Mouse (Mus musculus) small intestine, adult 2 months (tissue): ENCODE results near the gene Tlr6. TPM values are rescaled to one million over a fixed set of nuclear protein-coding genes. Genes with fewer than 3 reads are reported as not detected.

Experiments
- H3K27ac ChIP-seq: fragments of 200-500 bp; 2 replicates; pipeline ENCODE4 v1.5.1; 2012; ENCODE audit warnings: low read depth, low read length, control low read depth, inconsistent platforms; ENCODE audit not compliant: insufficient read depth
- H3K27me3 ChIP-seq: fragments of 200-500 bp; 2 replicates; pipeline ENCODE4 v1.6.1; 2012; ENCODE audit warnings: mild to moderate bottlenecking, moderate library complexity, low read length, inconsistent platforms; ENCODE audit not compliant: control insufficient read depth, insufficient read depth
- H3K36me3 ChIP-seq: fragments of 200-500 bp; 2 replicates; pipeline ENCODE4 v1.6.1; 2012; ENCODE audit warnings: mild to moderate bottlenecking, low read length, control low read depth, inconsistent platforms; ENCODE audit not compliant: control insufficient read depth, insufficient read depth
- H3K4me1 ChIP-seq: fragments of 200-500 bp; 2 replicates; pipeline ENCODE4 v1.6.1; 2012; ENCODE audit warnings: low read length, inconsistent platforms, mixed read lengths; ENCODE audit not compliant: control insufficient read depth, insufficient read depth, insufficient read length
- H3K4me3 ChIP-seq: fragments of 200-500 bp; 2 replicates; pipeline ENCODE4 v1.5.1; 2012; ENCODE audit warnings: low read depth, mild to moderate bottlenecking, control low read depth, inconsistent platforms, low read length, moderate library complexity
- CTCF ChIP-seq: fragments of 200-500 bp; IDR thresholded peaks from 2 replicates; pipeline ENCODE4 v1.5.1; 2012; ENCODE audit warnings: low read depth, mild to moderate bottlenecking, control low read depth, inconsistent platforms, low read length, moderate library complexity, mixed read lengths; ENCODE audit not compliant: insufficient replicate concordance, insufficient read length; ENCODE audit errors: extremely low read depth
- POLR2A ChIP-seq: fragments of 200-500 bp; IDR thresholded peaks from 2 replicates; pipeline ENCODE4 v1.6.1; 2012; ENCODE audit warnings: low read depth, mild to moderate bottlenecking, control low read depth, inconsistent platforms, low read length, moderate library complexity
- WGBS: fragments of 180-500 bp; shearing (Covaris S2); methylation state at CpG from one replicate; pipeline ENCODE4 v1.1.7; 2018; 5-methylcytosine and 5-hydroxymethylcytosine counted together
- polyA plus RNA-seq: library from polyadenylated mRNA; depleted of rRNA; stranded (reverse); fragments of >200 nt; gene quantifications from 2 replicates; pipeline ENCODE4 v1.2.3, GENCODE M21; 2012

Gene Tlr6
- polyA plus RNA-seq, 1 experiment, result 0.28 TPM

- Histone ChIP-seq H3K27me3 (no peaks in the 10 kb centered on the region), H3K4me3 (no peak overlapping the region), H3K4me1 (no peaks in the 10 kb centered on the region), H3K27ac (no peak overlapping the region), H3K36me3 (no peaks in the 10 kb centered on the region)
- WGBS, result 65% methylated on average over 5 of the region's 5 CpGs
- TF ChIP-seq CTCF (no peak), POLR2A (no peak)
These were observed 3.4 kb upstream of the Tlr6 start for GRCm38 (mm10) chr5:64963271-64963670.

DNA sequence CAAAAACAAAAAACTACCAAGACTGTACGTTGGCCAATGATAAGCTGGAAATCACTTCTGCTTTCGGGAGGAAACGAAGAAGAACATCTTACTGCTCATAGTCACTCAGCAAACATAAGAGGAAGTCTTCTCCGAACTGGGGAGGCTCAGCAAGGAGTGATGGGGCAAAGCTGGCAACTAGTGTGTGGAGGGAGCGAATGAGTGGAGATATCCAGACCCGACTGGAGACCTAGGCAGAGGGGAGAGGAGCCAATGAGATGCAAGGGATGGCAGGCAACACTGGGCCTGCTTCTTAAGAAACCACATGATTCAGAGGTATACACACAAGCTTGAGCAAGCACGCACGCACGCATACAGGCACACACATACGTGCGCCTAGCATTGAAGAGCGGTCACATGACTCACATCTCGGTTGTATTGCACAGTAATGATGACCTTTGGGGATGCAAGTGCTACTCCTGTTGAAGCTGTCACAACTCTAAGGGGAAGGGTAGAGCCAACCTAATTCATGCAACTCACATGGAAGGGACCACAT lies 1.0 kb upstream of the Tlr6 start:
- H3K27ac ChIP-seq, result peak overlapping the region; percentile 58
- TF ChIP-seq CTCF, result no peak
- TF ChIP-seq POLR2A, result no peak
- H3K36me3 ChIP-seq, result no peaks in the 10 kb centered on the region
- no peaks in the 10 kb centered on the region for H3K27me3 ChIP-seq
- H3K4me1 ChIP-seq, result no peaks in the 10 kb centered on the region
- no peak overlapping the region for H3K4me3 ChIP-seq
- 81% methylated on average over 13 of the region's 13 CpGs for WGBS

- Histone ChIP-seq H3K27ac (peak overlapping the region; percentile 80), H3K4me3 (peak overlapping the region; percentile 50)
- WGBS, result 61% methylated on average over 22 of the region's 22 CpGs
These were observed 680 bp downstream of the Tlr6 start for GRCm38 (mm10) chr5:64958991-64959842.

DNA sequence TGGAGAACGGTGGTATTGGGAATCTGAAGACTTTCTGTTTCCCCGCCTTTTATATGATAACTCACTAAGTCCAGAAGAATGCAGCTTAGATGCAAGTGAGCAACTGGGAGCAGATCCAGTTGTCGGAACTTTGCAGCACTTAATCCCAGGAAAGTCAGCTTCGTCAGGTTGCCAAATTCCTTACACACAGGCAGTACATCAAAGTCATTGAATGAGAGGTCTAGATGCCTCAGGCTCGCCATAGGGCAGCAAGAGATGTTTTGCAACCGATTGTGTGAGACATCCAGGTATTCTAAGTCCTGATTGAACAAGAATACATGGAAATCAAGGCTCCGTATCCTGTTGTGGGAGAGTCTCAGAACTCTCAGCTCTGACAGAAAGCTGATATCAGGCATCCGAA lies 5.0 kb downstream of the Tlr6 start:
- no peak overlapping the region for H3K4me3 ChIP-seq
- no peaks in the 10 kb centered on the region for H3K27me3 ChIP-seq
- H3K36me3 ChIP-seq, result no peaks in the 10 kb centered on the region
- no peak overlapping the region for H3K27ac ChIP-seq
- TF ChIP-seq CTCF (no peak), POLR2A (no peak)
- 79% methylated on average over 8 of the region's 8 CpGs for WGBS
- H3K4me1 ChIP-seq, result no peaks in the 10 kb centered on the region

More at GRCm38 (mm10) chr5:64958991-64959842, 680 bp downstream of the Tlr6 start:
- Histone ChIP-seq H3K4me1 (no peaks in the 10 kb centered on the region), H3K27me3 (no peaks in the 10 kb centered on the region), H3K36me3 (no peaks in the 10 kb centered on the region)
- TF ChIP-seq POLR2A (no peak), CTCF (no peak)

GRCm38 (mm10) chr5:64951486-64951885 lies 8.4 kb downstream of the Tlr6 start:
- Histone ChIP-seq H3K4me3 (no peak overlapping the region), H3K27me3 (no peaks in the 10 kb centered on the region), H3K4me1 (no peaks in the 10 kb centered on the region), H3K36me3 (no peaks in the 10 kb centered on the region), H3K27ac (no peak overlapping the region)
- WGBS, result 92% methylated on average over 5 of the region's 5 CpGs
- no peak for TF ChIP-seq CTCF
- no peak for TF ChIP-seq POLR2A

GRCm38 (mm10) chr5:64932775-64933174 lies 27.1 kb downstream of the Tlr6 start:
- 87% methylated on average over 15 of the region's 15 CpGs for WGBS
- peak overlapping the region; percentile 45 for H3K4me3 ChIP-seq

DNA sequence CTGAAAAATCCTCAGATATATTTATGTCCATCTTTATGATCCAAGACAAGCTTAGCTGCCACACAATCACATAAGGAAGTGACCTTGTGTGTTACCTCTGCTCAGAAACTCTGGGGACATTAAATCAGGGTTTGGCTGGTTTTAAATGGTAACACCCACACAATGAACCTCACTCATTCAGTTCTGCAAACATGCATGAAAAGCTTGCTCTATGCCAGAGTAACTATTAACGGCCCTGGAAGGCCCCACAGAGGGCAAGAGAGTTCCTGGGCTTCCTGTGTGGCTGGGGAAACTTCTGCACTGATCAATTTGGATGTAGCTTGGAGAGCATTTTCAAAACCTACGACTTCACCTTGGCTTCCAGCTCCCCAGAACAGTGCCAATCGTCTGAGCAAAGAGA lies 27.7 kb downstream of the Tlr6 start:
- WGBS, result 30% methylated on average over 3 of the region's 3 CpGs
- Histone ChIP-seq H3K4me3 (no peak overlapping the region), H3K4me1 (peaks cover 3% of the 10 kb centered on the region)

More at GRCm38 (mm10) chr5:64932775-64933174, 27.1 kb downstream of the Tlr6 start:
- TF ChIP-seq POLR2A, result no peak
- TF ChIP-seq CTCF, result no peak
- Histone ChIP-seq H3K27me3 (no peaks in the 10 kb centered on the region), H3K27ac (peak overlapping the region; percentile 37), H3K36me3 (no peaks in the 10 kb centered on the region), H3K4me1 (peaks cover 3% of the 10 kb centered on the region)

More for the DNA sequence above, 27.7 kb downstream of the Tlr6 start:
- H3K36me3 ChIP-seq, result no peaks in the 10 kb centered on the region
- no peaks in the 10 kb centered on the region for H3K27me3 ChIP-seq
- TF ChIP-seq POLR2A (no peak), CTCF (no peak)
- peak overlapping the region; percentile 37; the same call in 1 of the 2 replicates for H3K27ac ChIP-seq
